Mouse (Mus musculus) mesoderm, embryonic 11.5 days (tissue): Measurements from ENCODE around the gene Duxf3.
"Not testable (repeated sequence)": the region's sequence is repeated elsewhere in the genome, so short reads cannot be mapped to it uniquely, and the experiment has no call there.

Source experiments
- DNase-seq: peaks from one replicate; pipeline ENCODE4 v3.0.0-alpha.2; 2012; ENCODE audit warnings: low read depth, low spot score

Duxf3 gene

GRCm38 (mm10) chr10:58232641-58232969 is at the start of gene Duxf3:
Gene Duxf3 (minus strand): TSS chr10:58232675.
- DNase-seq = not testable (repeated sequence)

GRCm38 (mm10) chr10:58282238-58282637 is 49.8 kb upstream of the Duxf3 start:
- DNase-seq = no peak

GRCm38 (mm10) chr10:58258466-58258865 is 26.0 kb upstream of the Duxf3 start:
- DNase-seq = no peak

- no peak for DNase-seq
These were observed 23.5 kb upstream of the Duxf3 start for GRCm38 (mm10) chr10:58255954-58256353.

GRCm38 (mm10) chr10:58255213-58255892 is 22.9 kb upstream of the Duxf3 start, which contains the start of gene Gcc2:
Gene Gcc2 (plus strand): TSS chr10:58255497.
- peak; percentile 96 for DNase-seq

GRCm38 (mm10) chr10:58254635-58255175 is 22.2 kb upstream of the Duxf3 start:
- DNase-seq = peak; percentile 25

DNA sequence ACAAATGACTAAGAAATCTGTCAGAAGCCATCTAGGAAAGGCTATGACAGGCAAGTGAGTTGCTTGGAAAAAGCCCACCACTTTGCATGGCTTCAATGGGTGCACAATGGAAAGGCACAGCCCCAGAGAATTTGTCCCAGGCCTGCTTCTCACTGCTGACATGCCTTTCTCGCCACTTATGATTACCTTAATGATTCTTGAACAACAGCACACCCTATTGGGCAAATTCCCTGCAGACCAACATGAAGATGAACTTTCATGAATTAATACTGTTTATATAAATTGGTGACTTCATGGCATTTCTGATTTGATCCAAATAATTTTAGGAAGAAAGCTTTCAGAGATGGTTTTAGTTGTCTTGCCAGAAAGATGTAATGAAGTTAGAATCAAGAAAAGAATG is 17.1 kb upstream of the Duxf3 start:
- DNase-seq = no peak

DNA sequence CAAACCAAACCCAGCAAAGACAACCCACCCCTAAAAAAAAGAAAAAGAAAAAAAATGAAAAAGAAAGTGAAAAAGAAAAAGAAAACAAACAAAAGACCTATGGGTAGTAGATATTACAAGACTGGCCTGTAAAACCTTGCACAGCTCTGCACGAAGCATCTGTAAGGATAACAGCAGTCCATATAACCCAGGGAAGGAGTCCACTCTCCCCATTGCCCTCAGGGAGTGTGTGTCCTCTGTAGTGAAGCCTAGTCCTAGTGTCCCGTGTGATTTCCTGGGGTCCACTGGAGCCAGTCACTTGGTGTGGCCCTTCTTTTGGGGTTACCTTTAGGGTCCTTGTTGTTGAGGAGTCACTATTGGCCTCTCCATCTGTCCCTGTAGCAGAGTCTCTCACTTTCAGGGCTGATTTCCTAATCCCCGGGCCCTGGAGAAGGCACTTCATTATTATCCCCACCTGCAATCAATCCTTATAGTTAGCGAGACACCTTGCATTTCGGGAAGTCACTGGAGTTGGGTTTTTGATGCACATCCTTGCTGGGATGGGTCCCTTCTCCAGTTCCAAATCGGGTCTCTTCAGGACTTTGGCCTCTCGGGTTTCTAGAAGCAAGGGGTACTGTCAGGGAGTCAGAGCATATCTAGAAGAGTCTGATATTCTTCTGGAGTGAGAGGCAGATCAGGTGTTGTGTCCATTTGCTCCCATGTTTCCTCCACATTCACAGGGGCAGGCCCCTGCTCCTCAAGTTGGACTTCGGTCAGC is 6.7 kb upstream of the Duxf3 start:
- DNase-seq = peak; percentile 27

- DNase-seq = no peak
These were observed 4.1 kb upstream of the Duxf3 start, which contains the start of gene Gm4981 for GRCm38 (mm10) chr10:58236613-58237012. Gene Gm4981 (minus strand): TSS chr10:58236701.

- not testable (repeated sequence) for DNase-seq
These were observed 2.5 kb upstream of the Duxf3 start for GRCm38 (mm10) chr10:58234985-58235384.

- not testable (repeated sequence) for DNase-seq
These were observed 1.3 kb upstream of the Duxf3 start for GRCm38 (mm10) chr10:58233740-58234121.

DNA sequence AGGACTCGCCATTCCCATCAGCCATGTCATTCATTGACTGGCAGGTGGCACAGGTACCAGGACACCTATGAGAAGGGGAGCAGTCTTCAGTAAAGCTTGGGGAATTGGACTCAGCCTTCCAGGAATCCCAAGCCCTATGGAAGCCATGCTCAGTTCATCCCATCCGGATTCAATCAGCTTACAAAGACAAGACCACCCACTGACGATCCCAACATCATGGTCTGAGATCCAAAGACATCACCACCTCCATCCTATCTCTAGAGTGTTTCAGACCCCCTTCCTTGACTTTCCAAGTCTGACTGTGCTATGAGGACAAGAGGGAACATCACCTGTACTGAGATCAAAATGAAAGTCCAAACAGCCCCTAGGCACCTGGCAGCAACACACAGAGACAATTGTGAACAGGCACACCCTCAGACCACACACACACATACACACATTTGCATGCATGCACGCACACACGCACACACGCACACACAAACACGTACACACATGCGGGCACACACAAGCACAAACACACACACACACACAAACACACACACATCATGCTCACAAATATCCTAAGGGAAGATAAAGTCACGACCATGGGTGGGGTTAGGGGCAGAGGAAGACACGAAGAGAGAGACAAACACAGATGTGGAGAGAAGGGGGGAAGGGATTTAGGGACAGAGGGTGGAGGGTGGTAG is 722 bp upstream of the Duxf3 start:
- DNase-seq = not testable (repeated sequence)

- DNase-seq = peak; percentile 43
These were observed 465 bp downstream of the Duxf3 start for GRCm38 (mm10) chr10:58231779-58232640.

DNA sequence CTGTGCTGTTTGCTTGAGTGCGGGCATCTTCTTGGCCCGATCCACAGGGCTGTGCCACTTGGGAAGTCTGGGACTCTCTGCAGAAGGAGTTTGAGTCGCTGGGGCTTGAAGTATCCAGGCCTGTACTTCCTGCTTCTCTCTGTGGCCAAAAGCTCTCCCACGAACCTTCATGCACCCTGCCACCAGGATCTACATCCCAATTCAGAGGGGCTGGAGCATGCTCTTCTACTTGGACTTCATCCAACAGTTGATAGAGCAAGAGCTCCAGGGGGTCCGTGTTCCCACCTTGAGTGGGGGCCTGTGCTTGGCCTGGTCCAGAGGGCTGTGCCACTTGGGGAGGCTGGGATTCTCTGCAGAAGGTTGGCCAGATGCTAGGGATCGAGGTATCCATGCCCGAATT is 1.4 kb downstream of the Duxf3 start:
- not testable (repeated sequence) for DNase-seq

GRCm38 (mm10) chr10:58230021-58230420 is 2.5 kb downstream of the Duxf3 start:
- DNase-seq = not testable (repeated sequence)

DNA sequence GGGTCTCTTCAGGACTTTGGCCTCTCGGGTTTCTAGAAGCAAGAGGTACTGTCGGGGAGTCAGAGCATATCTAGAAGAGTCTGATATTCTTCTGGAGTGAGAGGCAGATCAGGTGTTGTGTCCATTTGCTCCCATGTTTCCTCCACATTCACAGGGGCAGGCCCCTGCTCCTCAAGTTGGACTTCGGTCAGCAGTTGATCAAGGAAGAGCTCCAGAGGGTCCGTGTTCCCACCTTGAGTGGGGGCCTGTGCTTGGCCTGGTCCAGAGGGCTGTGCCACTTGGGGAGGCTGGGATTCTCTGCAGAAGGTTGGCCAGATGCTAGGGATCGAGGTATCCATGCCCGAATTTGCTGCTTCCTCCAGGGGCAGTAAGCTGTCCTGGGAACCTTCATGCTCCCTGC is 4.7 kb downstream of the Duxf3 start:
- not testable (repeated sequence) for DNase-seq

GRCm38 (mm10) chr10:58226357-58226756 is 6.1 kb downstream of the Duxf3 start:
- DNase-seq = peak; percentile 37

DNA sequence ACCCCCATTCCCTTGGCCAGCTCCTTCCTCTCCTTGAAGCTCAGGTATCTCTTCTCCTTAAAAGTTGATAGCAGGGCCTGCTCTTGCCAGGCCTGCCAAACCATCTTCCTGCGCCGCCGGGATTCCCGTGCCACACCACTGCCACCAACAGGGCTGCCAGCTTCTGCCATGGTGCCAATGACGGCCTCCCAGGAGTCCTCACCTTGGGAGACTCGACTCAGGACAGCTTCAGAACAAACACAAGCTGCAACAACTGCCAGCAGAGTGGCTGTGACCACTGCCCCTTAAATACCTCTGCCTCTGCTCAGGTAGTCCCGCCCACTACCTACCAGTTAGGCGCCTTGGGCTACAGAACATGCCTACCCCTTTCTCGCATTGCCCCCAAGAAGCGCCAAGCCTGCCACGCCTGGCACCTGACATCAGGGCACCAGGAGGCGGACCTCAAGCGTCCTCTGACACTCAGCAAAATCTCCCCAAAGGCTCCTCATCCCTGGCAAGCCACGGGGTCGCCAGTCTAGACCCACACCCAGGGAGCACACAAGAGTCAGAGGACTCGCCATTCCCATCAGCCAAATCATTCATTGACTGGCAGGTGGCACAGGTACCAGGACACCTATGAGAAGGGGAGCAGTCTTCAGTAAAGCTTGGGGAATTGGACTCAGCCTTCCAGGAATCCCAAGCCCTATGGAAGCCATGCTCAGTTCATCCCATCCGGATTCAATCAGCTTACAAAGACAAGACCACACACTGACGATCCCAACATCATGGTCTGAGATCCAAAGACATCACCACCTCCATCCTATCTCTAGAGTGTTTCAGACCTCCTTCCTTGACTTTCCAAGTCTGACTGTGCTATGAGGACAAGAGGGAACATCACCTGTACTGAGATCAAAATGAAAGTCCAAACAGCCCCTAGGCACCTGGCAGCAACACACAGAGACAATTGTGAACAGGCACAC is 7.4 kb downstream of the Duxf3 start, which contains the start of gene AW822073:
Gene AW822073, minus strand, starts transcription at position 104 of the 959 bp plus-strand sequence.
- DNase-seq = not testable (repeated sequence)

DNA sequence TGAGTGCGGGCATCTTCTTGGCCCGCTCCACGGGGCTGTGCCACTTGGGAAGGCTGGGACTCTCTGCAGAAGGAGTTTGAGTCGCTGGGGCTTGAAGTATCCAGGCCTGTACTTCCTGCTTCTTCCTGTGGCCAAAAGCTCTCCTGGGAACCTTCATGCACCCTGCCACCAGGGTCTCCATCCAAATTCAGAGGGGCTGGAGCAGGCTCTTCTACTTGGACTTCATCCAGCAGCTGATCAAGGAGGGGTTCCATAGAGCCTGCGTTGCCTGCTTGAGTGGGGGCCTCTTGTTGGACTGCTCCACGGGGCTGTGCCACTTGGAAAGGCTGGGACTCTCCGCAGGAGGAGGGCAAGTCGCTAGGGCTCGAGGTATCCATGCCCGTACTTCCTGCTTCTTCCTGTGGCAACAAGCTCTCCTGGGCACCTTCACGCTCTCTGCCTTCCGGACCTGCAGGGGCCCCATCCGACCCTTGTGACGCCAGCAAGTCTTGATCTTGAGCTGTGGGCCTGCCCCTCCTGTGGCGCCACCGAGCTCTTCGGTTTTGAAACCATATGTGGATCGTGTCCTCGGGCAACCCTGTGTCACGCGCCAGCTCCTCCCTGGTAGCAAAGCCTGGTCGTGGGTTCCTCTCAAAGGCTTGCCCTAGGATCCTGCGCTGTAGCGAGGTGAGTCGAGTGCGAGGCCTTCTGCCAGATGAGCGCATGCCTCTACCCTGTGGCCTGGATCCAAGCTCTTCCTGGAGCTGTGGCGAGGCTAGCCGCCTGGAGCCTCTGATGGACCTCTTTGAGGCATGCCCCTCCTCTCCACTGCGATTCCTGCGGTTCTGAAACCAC is 8.3 kb downstream of the Duxf3 start:
- peak; percentile 16 for DNase-seq
